Mouse (Mus musculus) CD4-positive helper T cell, adult 2 months (primary cell): ENCODE measurements around the gene Zbtb11.
"Not testable (repeated sequence)": the region's sequence is repeated elsewhere in the genome, so short reads cannot be mapped to it uniquely, and the experiment has no call there.

Experiments used
- DNase-seq: peaks from one replicate; pipeline ENCODE4 v3.0.0-alpha.2; 2012; ENCODE audit warnings: low read depth, missing footprints, low spot score

Gene Zbtb11

DNA sequence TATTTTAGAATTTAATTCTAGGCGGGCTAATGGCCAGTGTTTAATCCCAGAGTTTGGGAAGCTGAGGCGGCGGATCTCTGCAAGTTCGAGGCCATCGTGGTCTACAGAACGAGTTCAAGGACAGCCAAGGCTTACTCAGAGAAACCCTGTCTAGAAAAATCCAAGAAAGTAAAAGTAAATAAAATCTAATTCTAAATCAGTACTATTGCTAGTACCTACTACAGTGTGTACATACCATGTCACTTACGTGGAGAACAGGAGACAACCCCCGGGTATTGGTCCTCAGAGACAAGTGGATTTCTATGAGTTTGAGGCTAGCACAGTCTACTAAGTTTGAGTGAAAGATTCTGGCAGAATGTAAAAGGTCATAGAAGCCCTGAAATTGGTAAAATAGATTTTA lies 64.4 kb downstream of the Zbtb11 start:
- DNase-seq = no peak

DNA sequence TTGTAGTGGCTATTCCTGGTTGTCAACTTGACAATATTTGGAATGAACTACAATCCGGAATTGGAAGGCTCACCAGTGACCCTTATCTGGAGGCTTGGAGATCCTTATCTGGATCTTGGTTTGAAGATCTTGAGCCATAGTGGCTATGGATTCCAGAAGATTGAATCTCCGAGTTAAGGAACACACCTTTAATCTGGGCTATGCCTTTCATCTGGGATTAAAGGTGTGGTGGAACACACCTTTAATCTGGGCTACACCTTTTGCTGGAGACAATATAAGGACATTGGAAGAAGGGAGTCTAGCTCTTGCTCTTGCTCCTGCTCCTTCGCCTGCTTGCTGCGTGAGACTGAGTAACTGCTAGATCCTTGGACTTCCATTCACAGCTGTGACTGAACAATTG lies 74.4 kb downstream of the Zbtb11 start, which contains the start of gene Senp7:
Senp7 (plus strand) TSS at position 301 of the 400 bp plus-strand sequence.
- DNase-seq = not testable (repeated sequence)

DNA sequence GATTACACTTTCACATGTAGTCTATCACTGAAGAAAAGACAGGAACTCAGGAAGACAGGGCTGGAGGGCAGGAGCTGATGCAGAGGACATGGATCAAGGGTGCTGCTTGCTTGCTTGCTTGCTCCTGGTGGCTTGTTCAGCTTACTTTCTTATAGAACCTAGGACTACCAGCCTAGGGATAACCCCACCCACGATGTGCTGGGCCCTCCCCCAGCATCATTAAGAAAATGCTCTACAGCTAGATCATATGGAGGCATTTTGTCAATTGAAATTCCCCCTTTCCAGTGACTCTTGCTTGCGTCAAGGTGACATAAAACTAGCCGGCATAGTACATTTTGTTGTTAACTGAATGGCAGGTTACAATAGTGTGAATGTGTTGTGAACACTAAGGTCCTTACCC lies 82.2 kb downstream of the Zbtb11 start:
- no peak for DNase-seq

DNA sequence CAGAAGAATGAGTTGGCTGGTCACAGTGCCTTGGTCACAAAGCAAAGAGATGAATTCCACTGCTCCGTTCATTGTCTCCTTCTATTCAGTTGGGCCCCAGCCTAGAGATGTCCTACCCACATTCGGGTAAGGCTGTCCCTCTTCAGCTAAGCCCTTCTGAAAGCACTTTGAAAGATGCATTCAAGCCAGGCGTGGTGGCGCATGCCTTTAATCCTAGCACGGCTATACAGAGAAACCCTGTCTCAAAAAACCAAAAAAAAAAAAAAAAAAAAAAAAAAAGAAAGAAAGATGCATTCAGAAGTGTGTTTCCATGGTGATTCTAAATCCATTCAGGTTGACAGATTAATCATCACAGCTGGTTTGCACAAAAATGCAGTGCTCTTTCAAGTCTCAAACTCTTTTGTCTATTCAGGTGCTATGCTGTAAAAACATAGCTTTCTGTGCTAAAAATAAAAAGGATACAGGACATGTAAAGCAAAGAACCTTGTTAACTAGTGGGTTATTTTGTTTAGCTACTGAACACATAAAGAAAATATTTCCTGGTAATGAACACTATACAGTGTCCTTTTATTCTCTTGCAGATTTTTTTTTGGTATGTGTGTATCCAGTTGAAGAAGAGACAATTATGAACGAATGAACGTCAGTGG lies 83.4 kb downstream of the Zbtb11 start:
- DNase-seq = no peak

DNA sequence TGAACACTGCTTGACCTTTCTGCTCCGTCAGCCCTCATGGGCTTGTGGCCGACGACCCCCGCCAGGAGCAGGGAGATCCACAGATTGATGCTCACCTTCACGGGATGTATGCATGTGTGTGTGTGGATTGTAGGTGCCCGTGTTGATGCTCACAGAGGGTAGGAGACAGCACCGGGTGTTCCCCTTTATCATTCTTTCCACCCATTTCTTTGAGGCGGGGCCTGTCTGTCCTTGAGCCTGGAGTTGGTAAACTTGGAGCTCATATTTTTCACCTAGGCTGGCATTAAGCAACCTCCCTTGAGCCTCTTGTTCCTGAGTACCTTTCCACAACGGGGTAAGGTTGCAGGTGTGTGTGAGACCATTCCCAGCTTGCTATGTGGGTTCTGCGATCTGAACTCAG lies 84.5 kb downstream of the Zbtb11 start:
- DNase-seq = no peak
